Mouse (Mus musculus): ENCODE measurements at regions not wholly inside any gene's neighbourhood (a gene's known extent, or its start where the extent isn't known, plus 50 kb on each side); places are given as distances from the start of the nearest gene placed in this dataset.

DNA sequence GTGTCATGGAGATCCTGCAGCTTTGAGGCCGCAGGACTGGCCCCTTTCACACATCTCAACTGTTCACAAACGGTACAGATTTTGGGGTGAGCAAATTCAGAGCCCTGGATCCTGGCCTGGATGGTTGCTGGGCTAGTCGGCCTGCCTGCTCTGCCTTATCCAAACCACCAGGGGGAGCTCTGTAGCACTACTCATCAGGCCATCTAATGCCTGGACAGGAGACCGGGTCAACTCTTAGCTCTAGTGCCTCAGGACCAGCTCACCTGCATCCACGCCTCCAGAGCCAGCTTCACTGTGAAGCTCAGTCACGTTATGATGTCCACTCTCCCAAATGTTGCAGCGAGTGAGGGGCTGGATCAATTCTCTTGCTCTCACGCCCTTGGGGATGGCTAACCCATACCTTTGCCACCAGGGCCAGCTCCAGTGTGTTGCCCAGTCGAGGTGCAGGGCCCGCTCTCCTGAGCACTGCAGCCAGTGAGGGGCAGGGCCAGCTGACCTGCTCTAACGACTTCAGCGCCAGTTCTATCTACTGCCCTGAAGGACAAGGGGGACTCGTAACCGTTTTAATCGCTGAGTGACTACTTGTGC is 206.8 kb downstream of the Etnk1 start:
- peak; percentile 62 for DNase-seq

DNA sequence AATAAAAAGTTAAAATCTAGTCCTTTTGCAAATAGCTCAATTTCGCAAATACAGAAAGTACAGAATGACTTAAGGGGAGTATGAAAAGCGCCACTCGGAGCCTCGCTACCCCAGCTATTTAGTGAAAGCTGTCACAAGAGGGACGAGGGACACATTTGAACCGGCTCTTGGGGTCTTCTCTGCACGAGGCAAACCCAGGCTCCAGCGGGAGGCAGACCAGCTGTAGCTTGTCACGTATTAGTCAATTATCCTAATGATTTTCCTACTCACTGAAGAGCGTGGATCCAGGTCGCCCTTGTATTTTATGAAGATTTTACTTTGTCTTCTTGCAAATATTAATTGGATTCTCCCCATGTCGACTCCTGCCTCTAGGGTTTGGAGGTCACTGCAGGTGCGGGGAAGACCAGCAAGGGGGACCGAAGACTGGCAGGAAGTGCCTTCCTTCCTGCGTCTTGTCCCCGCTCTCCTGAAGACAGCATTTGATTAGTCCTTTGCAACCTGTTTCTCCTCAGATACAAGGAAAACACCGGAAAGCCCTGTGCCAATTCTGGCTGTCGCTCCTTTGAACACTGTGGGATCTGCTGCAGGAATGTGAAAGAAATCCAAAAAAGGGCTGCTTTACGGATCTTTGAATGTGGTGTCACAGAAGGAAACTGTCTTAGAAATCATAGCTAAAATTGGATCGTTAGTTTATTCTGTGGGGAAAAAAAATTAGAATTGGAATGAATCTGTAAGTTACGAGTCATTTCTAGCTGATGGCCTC is 209.1 kb downstream of the Etnk1 start:
- no peak for DNase-seq

DNA sequence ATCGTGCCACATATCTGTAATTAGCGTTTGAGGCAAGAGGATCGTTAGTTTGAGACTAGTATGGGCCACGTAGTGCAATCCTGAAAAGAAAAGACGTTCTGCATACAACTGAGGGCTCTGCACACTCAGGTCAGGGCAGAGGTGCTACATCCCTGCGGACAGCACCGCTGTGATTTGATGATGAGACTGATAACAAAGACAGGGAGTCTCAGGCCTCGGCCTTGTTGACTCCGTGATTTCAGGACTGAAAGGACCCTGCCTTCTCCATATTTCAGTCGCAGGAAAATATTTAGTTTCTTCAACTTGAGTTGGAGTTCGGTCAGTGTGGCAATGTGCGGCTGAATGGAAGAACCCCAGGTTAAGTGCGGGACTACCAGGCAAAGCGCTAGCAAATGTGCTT is 210.1 kb downstream of the Etnk1 start:
- no peak for DNase-seq

DNA sequence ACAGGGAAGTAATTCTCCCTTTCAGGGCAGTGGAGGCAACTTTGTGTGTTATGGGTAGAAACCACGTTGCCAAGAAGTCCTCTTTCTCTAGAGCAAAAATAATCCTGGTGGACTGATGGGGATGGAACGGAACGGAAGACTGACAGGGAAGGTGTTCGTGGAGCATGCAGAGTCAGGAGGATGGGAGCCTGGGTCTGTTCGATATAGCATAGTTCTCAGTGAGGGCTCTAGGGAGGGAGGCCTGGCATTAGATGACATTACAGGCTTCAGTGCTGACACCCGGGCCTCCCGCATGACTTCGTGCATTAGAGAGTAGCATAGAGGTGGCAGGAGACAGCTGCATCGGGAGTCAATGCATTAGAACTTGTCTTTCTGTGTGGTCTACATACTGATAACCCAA is 211.1 kb downstream of the Etnk1 start:
- DNase-seq: no peak

DNA sequence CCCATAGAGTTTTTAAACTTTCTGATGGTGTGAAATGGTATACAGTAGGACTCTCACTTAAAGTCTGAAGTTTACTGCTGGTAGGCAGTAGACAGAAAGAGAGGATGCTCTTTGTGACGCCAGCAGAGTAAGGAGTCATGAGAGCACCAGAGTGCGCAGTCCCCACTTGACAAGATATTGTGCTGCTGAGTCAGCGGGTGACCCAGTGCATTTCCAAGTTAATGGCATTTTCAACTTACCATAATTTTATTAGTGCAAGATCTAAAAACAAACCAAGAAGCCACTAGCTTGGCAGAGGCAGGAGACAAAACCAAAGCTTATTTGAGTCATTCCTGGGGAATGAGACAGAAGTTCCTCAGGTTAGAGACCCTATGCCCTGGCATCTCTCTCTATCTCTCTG is 213.5 kb downstream of the Etnk1 start:
- DNase-seq: no peak

DNA sequence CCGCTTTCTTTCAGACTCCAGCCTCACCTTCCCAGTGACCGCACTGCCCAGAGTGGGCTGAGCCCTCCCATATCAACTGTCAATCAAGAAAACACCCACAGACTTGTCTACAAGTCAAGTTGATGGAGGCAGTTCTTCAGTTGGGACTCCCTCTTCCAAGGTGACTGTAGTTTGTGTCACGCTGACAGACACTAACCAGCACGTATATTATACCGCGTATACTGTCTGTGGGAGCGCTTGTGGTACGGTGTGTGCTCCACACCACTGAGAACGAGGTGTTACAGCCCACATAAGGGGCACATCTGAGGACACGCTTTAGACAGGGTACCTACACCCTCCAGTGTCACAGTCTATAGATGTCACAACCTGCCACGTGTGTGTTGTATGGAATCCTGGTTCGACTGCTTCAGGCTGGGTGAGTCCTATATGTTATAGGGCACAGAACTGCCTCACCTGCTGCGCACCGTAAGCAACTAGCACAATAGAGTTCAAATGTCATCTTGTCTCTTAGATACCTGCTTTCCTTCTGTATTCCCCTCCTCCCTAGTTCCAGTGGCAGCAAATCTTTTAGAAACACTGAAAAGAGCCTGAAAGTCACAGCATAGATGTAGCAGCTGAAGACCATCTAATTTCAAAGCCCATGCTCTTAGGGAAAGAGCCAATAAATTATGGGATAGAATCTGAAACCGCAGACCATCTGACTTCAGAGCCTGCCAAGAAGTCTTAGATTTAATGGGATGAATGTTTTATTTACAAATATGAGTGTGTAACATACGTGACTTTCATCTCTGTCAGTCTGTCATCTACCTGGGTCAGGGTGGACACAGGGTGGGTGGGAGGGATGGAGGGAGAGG is 219.8 kb downstream of the Etnk1 start:
- DNase-seq: no peak

DNA sequence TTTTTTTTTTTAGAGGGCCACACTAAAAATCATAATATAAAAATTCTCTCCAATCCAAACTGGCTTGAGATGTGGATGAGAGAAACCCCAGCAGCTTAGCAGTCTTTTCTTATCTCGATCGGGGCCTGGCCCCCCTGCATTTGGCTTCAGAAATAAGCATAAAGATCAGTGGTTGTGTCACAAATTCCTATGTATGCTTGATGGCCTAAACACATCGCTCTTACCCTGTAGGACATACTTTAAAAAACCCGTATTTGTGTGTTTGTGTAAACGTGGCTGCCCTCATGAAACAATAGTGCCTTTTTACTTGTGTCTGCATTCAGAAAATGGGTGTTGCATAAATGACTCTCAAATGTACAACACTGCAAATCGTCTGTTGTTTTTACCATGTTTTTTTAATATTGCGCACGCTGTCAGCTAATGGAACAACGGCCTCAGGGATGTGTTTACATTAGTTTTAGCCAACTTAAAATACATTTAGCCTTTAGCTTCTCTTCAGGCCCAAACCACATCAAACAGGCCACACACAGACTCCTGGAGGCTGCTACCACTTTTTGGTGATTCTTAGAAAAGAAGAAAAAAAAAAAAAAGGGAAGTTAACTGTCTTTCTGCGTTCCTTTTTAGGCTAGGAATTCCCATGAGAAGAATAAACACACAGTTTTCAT is 226.7 kb downstream of the Etnk1 start:
- no peak for DNase-seq

DNA sequence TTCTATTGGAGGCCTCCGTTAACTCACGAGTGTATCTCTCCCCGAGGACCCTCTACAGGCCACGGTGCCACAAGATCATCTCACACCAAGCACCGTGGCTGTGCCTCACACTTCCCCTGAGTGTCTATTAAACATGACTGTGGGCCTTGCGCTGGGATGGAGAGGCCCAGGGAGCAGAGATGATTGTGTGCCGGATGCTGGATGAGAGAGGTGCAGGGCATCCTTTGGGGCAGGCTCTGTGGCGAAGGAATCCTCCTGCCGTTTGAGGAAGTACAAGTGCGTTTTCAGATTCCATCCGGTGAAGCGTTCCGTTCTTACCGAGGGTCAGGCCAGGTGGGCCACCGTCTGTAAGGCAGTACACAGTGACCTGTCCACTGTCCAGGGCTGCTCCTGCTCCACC is 227.4 kb downstream of the Etnk1 start:
- no peak for DNase-seq

DNA sequence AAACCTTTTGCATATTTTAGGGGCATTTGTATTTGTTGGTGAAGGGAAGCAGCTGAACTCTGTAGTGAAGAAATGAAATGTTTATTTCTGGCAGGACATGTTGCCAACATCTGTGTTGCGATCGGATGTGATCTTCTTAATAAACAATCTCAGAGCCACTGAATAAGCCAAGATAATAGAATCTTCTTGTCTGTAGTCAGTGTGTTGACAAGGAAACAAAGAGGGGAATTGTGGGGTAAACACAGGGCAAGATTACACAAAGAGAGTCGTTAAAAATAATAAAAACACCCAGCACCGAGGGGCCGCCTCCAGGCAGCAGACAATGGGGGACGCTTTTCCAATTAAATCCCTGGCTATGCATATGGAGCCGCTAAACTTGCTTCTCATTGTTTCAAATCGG is 234.4 kb downstream of the Etnk1 start:
- DNase-seq: no peak

DNA sequence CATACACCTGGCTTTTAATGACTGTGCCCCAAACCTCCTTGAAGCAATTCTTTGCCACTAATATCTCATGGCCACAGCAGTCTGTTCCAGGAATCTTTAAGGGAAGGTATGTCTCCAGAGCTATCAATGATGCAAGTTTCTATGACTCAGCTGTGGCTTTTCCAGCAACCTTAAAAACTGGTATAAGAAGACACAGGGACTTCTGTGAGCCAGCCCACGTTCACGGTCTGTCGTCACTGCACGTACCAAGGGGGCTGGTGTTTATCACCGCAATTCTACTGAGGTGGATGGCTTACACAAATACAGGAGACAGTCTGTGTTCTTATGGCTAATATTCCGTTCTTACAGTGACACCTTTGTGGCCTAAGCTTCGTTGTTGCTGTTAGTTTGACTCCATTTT is 234.9 kb downstream of the Etnk1 start:
- DNase-seq: no peak

DNA sequence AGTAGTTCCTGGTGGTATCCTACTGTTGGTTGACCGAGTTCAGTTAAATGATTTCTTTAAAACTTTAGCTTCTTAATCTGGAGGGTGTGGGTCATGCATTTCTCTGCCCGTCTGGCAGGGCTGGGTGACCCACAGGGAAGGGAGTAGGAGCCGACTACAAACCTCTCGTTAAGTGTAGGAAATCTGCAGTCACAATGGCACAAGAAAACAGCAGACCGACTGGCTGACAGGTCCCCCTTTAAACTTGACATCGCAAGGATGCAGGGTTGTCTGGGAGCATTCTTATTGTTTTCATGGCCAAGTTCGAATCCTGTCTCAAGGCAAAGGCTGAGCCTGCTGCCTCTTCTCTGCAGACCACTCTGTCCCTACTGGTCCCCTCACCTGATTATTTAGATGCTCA is 235.7 kb downstream of the Etnk1 start:
- no peak for DNase-seq

DNA sequence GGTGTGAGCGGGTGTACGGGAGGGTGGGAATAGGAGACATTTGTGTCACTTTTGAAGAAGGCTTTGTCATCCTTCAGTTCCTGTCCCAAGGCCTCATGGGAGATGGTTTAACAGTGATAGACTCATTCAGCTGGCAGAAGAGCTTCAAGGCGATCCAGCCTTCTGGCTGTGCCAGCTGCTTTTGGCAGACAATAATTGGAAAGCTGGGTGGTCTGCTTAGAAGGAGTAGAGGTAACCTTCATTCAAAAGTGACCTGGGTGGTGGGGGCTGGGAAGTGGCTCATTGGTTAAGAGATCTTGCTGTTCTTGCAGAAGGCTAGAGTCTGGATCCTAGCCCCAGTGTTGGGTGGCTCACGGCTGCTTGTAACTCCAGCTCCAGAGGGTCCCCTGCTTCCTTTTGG is 237.5 kb downstream of the Etnk1 start:
- DNase-seq: no peak

DNA sequence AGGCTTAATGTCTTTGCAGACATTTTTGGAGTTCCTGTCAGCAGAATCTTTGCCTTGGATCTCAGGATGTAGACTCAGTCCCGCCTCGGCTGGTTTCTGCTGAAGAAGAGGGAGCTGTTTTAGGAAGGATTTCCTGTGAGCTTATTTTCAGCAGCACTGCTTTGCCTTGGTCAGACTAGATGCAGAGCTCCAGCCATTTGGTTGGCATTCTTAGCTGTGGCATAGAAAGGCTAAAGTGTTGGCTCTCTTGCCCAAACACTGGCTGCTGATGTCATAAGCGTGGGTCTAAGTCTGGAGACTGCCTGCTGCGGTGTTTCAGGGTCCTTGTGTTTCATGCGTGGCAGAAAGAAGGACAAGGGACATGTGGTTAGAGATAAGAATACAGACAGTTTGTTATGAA is 245.0 kb downstream of the Etnk1 start:
- no peak for DNase-seq

DNA sequence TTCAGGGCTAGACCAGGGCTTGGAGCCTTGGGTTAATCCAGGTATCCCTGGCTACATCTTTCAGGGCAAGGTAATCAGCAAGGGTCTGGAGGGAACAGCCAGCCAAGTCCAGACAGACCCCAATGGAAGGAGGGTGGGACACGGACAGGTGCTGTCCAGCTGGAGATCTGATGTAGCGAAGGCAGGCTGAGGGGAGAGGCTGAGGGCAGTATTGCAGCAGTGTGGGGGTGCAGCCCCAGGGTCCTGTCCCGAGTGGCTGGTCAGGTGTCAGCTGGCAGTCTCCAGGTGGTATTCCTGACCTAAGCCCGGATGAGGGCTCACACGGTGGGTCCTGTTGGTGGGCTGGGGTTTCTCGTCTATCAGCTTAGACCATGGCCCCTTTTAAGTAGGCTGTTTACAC is 245.7 kb downstream of the Etnk1 start:
- no peak for DNase-seq

DNA sequence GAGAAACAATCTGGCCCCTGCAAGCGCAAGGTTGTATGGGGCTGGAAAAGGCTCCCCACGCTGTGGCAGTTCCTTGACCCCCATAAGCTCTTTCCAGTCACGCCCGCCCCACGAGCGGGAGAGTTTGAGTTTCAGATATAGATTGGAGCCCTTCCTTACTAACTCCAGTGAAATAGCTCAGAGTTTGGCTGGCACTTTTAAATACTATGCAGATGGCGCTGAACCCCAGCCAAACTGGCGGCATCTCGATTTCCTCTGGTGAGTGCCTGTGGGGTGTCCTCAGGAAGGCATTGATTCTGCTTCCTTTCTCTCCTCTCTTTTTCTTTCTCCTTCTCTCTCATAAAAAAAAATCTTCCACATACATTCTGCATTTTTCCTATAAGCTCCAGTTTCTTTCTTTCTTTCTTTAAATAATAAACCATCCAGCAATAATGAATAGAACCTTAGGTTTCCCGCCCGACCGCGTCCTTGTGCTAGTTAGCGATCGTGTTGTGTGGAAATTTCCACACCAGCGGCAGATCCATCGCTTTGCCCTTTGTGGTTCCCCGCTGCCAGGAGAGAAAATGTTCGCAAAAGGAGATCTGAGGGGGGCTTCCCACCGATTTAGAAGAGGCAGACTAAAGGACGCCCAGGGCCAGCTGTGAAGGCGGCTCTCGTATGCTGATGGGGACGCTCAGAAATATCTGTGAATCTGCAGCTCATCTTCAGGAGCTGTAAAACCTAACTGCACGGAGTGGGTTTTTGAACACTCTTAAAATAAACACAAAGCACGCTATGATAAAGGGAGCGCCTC is 247.8 kb downstream of the Etnk1 start:
- DNase-seq: peak; percentile 73

DNA sequence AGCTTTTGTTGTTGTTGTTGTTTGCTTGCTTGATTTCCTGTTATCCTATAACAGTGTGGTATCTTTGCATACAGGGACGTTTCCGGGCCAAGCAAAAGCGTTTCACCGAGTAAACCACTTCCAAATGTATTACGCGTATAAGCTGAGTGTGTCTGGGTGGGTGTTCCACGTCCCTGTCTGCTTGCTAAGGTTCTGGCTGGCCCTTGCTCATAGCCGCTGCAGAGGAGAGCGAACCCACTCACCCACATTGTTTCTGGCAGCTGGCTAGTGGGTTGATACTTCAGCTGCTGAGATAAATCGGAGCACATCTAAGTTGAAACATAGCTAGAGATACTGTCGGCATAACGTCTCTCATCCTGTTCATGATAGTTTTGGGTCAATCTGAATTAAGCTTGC is 248.4 kb downstream of the Etnk1 start:
- DNase-seq: peak; percentile 9

DNA sequence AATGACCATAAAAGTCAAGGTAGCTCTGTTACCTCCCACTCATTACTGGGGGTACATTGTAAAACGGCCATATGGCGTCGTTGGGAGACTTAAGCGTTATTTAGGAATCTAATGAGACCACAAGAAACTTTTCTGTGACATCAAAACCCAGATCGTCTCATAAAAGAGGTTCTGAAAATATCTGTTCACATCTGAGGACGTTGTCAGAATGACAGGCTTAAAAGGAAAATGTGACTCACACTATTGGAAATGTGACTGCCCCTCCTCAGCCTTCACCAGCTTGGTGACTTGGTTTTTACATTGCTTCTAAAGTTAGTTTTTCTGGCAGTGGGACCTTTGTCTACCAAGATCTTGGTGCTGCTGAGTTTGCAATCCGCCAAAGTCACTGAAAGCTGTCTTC is 252.9 kb downstream of the Etnk1 start:
- DNase-seq: no peak

DNA sequence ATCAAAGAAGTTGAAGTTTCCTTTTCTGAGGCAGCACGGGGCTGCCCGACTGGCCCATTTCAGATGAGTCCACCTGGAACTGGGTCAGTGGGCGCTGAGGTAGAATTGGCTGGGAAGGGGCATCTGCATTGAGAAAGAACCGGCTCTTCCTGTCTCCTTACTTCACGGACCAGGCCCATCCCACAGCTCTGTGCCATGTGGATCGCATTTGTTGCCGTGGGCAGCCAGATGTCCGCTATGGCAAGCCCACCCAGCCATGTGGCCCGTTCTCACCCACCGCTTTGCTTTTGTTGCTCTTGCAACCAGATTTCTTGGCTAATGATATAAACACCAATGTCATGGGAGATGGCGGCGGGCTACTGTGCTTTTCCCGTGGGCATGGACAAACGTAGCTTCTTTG is 256.0 kb downstream of the Etnk1 start:
- DNase-seq: no peak

DNA sequence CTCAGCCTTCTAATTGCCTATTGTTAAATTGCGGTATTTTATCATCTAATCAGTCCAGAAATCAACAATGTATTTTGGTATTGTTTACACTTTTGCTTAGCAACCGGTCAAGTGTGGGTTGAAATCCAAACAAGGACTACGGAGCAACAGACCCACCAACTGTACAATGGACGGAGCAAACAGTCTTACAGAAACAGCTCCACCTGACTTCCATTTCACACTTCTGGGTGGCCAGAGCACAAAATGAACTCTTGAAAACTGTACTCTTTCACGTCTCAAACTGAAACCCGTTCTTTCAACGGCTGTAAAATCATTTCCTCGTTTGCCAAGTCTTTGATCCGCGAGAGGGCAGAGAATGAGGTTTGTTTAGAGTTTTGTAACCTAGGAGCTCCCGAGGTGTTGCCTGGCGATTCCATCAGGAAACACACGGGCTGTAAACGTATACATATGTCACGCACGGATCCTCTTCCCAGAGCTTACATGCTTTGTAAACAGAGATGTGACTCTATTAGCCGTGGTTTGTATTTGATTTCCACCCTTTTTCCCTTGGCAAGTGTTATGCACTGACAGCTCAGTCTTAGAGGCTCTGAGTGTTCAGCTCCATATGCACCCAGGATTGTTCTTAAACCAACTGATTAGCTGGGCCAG is 258.3 kb downstream of the Etnk1 start:
- DNase-seq: no peak

DNA sequence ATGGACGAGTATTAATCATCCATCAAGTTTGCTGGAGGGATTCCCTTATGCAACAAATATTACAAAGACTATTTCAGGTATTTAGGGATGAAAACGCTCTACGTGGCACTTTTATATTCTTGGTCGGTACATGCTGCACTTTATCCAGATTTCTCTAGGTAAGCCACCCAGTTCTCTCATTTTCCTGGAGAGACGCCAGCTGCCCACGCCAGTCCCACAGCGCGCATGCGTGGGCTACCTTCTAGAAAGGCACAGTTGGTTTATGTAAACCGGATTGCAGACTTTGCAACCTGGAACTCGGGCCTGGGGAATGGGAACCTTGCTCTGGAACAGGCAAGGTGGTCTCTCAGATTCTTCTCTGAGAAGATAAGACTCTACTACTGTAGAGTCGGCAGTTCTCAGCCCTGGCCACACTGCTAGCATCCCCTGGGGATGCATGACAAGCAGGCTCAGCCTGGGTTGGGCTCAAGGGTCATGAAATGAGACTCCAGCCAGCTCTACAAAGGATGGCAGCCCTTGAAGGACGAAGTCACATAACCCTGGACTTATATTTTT is 265.0 kb downstream of the Etnk1 start:
- no peak for DNase-seq

DNA sequence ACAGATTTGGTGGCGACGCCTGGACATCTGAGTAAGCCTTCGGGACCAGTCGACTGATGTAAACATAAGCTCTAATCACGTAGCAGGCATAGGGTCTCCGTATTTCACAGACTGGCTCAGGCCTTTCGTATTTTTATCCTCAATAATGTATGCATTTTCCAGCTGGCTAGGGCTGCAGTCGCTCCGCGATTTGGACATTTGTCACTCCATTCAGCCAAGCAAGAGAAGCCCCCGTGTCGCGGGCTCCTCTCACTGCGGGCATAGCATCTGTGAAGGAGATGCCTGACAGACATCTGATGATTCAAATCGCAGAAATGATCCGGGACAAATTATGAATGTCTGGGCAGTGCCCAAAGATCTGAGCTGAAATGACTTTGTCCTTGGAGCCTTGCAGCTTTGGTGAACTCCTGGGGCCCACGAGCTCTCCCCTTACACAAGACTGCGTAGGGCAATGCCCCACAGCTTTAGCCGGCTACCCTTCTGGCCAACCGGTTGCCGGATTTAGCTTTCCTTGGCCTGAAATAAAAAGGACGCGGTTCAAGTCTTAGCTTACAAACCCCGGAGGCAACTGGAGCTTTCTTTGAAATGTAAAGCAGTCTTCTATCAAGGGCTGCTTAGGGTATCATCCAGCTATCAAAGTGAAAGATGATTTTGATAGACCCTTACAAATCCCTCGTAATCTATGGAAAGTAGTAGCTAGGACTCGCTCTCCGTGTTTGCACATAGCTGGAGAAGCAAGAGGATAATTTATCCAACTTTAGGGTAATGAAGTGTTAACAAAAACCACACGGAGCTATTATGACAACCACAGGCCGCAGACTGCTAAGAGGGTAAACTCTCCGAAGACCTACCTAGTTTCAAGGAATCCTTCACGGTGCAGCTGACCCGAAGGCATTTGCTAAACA is 270.6 kb downstream of the Etnk1 start:
- no peak for DNase-seq

Measured in cerebellum, adult 8-10 months (tissue).